Mouse (Mus musculus): ENCODE results near the gene Olfr688.

Gene Olfr688

DNA sequence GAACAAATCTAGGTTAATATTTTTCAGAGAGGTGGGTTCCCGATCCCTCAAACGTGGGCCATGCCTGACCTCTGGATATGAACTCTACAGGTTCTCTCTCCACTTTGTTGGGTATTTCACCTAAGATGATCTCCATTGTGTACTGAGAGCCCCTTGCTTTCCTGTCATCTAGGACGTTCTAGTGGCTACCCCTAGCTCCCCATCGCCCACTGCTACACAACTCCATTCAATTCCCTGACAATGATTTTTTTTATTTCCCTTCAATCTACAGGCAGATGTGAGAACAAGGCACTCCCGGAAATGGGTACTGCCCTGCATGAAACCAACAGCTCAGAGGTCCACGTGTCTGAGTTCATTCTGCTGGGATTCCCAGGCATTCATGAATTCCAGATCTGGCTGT is at the start of gene Olfr688:
Gene Olfr688 (plus strand): TSS at position 301 of the 400 bp plus-strand sequence.
- no peak for DNase-seq (ENCODE audit: low read depth, low spot score)

- DNase-seq (ENCODE audit: low read depth, low spot score) = no peak
Observed at GRCm38 (mm10) chr7:105247671-105248070, 40.2 kb upstream of the Olfr688 start.

GRCm38 (mm10) chr7:105248197-105248596 is 39.7 kb upstream of the Olfr688 start:
- no peak for DNase-seq (ENCODE audit: low read depth, low spot score)

- no peak for DNase-seq (ENCODE audit: low read depth, low spot score)
Observed at GRCm38 (mm10) chr7:105256656-105257055, 31.2 kb upstream of the Olfr688 start.

DNA sequence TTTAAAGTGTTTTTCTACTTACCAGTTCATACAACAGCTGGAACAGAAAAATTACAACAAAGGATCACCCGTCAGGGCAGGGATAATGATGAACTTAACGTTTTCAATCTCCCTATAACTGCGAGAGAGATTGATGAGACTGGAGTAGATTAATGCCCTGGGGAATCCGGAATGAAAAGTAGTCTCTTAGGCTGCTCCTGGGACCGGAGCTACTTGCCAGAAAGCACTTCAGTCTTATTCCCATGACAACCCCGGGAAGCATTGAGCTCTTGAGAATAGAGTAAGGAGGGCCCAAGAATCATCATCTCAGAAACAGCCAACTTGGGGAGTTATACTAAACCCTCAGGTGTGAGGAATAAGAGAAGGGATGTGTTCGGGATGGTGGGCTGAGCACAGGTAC is 15.5 kb upstream of the Olfr688 start:
- DNase-seq (ENCODE audit: low read depth, low spot score) = no peak

DNA sequence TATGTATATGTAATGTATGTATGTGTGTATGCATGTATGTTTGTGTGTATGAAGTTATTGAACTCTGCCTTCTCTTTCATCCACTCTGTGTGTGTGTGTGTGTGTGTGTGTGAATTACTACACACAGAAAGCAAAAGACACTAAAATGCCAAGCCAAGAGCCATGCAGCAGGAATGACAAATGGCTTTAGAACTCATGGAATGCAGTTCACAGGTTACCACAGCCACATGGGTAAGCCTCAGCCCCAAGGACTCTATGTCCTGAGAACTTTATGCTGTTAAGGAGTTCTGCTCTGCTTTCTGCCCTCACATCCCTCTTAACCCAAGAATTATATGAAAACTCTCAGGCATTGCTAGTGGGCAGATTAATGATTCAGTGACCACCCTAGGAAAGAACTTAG is 2.2 kb downstream of the Olfr688 start:
- DNase-seq (ENCODE audit: low read depth, low spot score) = no peak

DNA sequence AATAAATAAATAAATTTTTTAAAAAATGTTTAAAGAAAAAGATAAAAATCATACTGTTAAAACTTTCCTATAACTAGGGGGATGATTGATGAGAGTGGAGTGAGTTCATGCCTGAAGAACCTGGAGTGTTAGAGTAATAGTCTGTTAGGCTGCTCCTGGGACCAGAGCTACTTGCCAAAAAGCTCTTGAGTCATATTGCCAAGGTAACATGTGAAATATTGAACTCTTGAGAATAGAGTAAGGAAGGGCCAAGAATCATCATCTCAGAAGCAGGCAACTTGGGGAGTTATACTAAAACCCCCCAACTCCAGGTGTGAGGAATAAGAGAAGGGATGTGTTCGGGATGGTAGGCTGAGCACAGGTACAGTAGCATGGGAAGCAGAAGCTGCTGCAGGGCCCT is 23.0 kb downstream of the Olfr688 start, which contains the start of gene Olfr689:
Gene Olfr689 (plus strand): TSS at position 301 of the 400 bp plus-strand sequence.
- no peak for DNase-seq (ENCODE audit: low read depth, low spot score)

DNA sequence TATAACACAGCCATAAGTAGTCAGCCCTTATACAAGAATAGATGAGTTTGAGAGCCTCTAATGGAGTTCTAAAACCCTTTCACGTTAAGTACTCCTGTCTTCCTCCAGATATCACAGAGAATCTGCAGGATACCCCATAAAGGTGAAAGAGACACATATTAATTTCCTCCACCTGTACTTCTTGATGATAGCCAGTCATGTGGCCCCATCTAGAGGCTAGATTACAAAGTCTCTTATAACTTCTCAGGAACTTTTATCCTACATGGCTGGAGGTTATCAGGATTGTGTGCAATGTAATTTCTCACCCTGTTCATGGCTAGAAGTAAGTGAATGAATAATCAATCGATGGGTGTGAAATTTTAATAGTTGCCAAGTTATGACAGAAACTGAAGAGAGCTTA is 37.4 kb downstream of the Olfr688 start:
- no peak for DNase-seq (ENCODE audit: low read depth, low spot score)

DNA sequence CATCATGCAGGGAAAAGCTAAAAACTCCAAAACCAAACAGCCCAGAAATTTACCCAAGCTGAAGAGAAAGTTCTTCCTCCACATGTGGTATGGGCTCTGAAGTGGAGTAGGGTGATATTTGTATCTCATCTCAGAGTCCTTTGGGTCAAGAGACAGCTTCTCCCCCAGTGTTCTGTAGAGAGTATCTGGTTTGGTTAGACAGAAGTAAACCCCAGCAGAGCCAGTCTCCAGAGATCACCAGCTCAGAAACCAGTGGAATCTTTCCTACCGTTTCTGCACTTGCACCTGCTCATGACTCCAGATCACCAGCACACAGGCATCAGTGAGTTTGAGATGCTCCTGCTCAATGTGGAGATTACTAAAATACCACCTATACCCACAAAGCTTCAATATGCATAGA is 46.1 kb downstream of the Olfr688 start, which contains the start of gene Olfr690:
Gene Olfr690 (minus strand): TSS at position 101 of the 400 bp plus-strand sequence.
- no peak for DNase-seq (ENCODE audit: low read depth, low spot score)
